Mouse (Mus musculus) layer of hippocampus, adult 9-11 months (tissue): ENCODE measurements at regions not wholly inside any gene's neighbourhood (a gene's known extent, or its start where the extent isn't known, plus 50 kb on each side); places are given as distances from the start of the nearest gene placed in this dataset.
"Not testable (repeated sequence)": the region's sequence is repeated elsewhere in the genome, so short reads cannot be mapped to it uniquely, and the experiment has no call there.

Source experiments
- DNase-seq: peaks from one replicate; pipeline ENCODE4 v3.0.0; 2022

GRCm38 (mm10) chr16:21102033-21102432 lies 51.8 kb downstream of the Teddm3 start:
- DNase-seq: not testable (repeated sequence)

GRCm38 (mm10) chr16:21100126-21100525 lies 53.7 kb downstream of the Teddm3 start:
- DNase-seq: not testable (repeated sequence)

- no peak for DNase-seq
Observed at GRCm38 (mm10) chr16:21074779-21075148, 79.0 kb downstream of the Teddm3 start.

GRCm38 (mm10) chr16:21074082-21074778 lies 79.6 kb downstream of the Teddm3 start:
- not testable (repeated sequence) for DNase-seq

- no peak for DNase-seq
Observed at GRCm38 (mm10) chr16:21060211-21060610, 93.6 kb downstream of the Teddm3 start.

- DNase-seq: no peak
Observed at GRCm38 (mm10) chr16:21054772-21055171, 99.0 kb downstream of the Teddm3 start.

- DNase-seq: not testable (repeated sequence)
Observed at GRCm38 (mm10) chr16:21022087-21022486, 131.7 kb downstream of the Teddm3 start.

GRCm38 (mm10) chr16:21004871-21005270 lies 148.9 kb downstream of the Teddm3 start:
- DNase-seq: no peak

GRCm38 (mm10) chr16:21001126-21001525 lies 152.7 kb downstream of the Teddm3 start:
- no peak for DNase-seq

- no peak for DNase-seq
Observed at GRCm38 (mm10) chr16:20990524-20990923, 163.3 kb downstream of the Teddm3 start.

GRCm38 (mm10) chr16:20975406-20975805 lies 178.4 kb downstream of the Teddm3 start:
- no peak for DNase-seq

GRCm38 (mm10) chr16:20972442-20972841 lies 181.4 kb downstream of the Teddm3 start:
- DNase-seq: no peak

GRCm38 (mm10) chr16:20958905-20959304 lies 194.9 kb downstream of the Teddm3 start:
- DNase-seq: peak; percentile 3

GRCm38 (mm10) chr16:20936722-20937121 lies 202.4 kb upstream of the Thpo start:
- DNase-seq: no peak

- not testable (repeated sequence) for DNase-seq
Observed at GRCm38 (mm10) chr16:20934846-20935245, 200.5 kb upstream of the Thpo start.

GRCm38 (mm10) chr16:20930003-20930402 lies 195.7 kb upstream of the Thpo start:
- DNase-seq: not testable (repeated sequence)

GRCm38 (mm10) chr16:20925776-20926175 lies 191.5 kb upstream of the Thpo start:
- not testable (repeated sequence) for DNase-seq

- not testable (repeated sequence) for DNase-seq
Observed at GRCm38 (mm10) chr16:20910864-20911263, 176.6 kb upstream of the Thpo start.

- DNase-seq: not testable (repeated sequence)
Observed at GRCm38 (mm10) chr16:20908467-20909351, 174.4 kb upstream of the Thpo start.

GRCm38 (mm10) chr16:20895734-20896133 lies 161.4 kb upstream of the Thpo start:
- DNase-seq: peak; percentile 20

- DNase-seq: no peak
Observed at GRCm38 (mm10) chr16:20871726-20872125, 137.4 kb upstream of the Thpo start.

- DNase-seq: no peak
Observed at GRCm38 (mm10) chr16:20866771-20867170, 132.5 kb upstream of the Thpo start.

- no peak for DNase-seq
Observed at GRCm38 (mm10) chr16:20861256-20861655, 126.9 kb upstream of the Thpo start.

- DNase-seq: not testable (repeated sequence)
Observed at GRCm38 (mm10) chr16:20860606-20861005, 126.3 kb upstream of the Thpo start.
